Mouse (Mus musculus) layer of hippocampus, adult 18-20 months (tissue): ENCODE data around the gene Fchsd2. TPM values are rescaled to one million over a fixed set of nuclear protein-coding genes. Genes with fewer than 3 reads are reported as not detected.

ENCODE experiments used
- DNase-seq, 2 experiments: peaks; one replicate each; pipeline ENCODE4 v3.0.0; 2022; ENCODE audit warnings: low spot score in 2 of 2
- long read RNA-seq: library from polyadenylated mRNA; stranded (forward); transcript quantifications from one replicate; pipeline ENCODE4 v2.0.0, GENCODE M21; 2021
- total RNA-seq, 2 experiments: library from RNA; stranded (reverse); gene quantifications; 2 replicates each; pipeline ENCODE4 v1.2.3; 2021

Gene Fchsd2
- total RNA-seq: 10 to 100 TPM; 32.7 to 33.8 TPM
- long read RNA-seq, full-length matches to known transcripts: 21 of 28 reads
- long read RNA-seq, partial matches to known transcripts: 5 of 28 reads
- long read RNA-seq, other reads (novel, unspliced or antisense): 2 of 28 reads

DNA sequence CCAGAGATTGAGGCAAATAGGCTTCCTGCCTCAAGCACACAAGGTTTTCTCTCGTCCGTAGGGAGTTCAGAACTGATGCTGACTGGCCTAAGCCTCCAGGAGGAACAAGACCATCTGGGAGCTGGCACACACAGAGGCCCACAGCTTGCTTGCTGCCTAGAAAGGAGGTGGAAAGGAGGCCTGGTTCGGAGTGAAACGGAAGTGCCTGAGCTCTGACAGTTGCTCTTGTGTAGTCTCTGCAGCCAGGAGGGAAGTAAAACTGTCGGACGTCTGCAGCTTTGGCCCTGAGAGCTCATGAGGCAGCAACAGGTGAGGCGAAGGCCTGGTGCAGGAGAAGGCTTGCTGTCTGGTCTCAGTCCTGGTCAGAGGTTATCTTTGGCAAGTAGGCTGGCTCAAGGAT lies at the start of gene Fchsd2:
Gene Fchsd2, plus strand, starts transcription at position 246 of the 400 bp plus-strand sequence.
- DNase-seq: peak in 1 of 2 experiments; percentile 25

DNA sequence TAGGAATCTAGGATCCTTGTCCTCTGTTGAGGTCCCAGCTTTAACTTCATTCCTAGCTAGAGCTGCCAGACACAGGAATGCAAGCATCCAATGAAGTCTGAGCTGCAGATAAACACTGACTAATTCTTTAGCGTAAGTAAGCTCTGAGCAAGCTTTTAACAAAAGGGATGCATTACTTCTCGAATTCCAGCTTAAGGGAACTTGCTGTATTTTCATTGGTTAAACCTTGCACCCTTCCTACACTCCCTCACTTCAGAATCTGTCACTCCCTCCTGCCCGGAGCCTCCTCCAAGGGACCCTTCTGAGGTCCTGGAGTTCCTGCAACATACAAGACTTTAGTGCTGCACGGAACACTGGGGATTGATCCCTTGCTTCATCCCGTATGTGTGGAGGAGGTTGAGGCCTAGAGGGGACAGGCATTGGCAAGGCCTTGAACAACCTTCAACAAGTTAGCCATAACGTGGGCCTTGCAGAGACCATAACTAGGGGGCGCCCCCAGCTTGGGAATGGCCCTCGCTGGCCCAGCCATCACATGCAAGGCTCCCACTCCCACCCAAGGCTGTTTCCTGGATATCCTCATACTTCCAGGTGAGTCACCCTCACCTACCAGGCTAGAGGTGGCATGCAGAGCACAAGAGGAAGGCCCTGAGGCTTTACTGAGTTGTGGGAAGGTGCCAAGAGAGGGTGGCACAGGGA lies 48.7 kb upstream of the Fchsd2 start:
- DNase-seq: no peak

- DNase-seq: no peak
Observed at GRCm38 (mm10) chr7:101048247-101048646, 44.4 kb upstream of the Fchsd2 start.

- DNase-seq: no peak
Observed at GRCm38 (mm10) chr7:101049326-101050087, 43.2 kb upstream of the Fchsd2 start.

DNA sequence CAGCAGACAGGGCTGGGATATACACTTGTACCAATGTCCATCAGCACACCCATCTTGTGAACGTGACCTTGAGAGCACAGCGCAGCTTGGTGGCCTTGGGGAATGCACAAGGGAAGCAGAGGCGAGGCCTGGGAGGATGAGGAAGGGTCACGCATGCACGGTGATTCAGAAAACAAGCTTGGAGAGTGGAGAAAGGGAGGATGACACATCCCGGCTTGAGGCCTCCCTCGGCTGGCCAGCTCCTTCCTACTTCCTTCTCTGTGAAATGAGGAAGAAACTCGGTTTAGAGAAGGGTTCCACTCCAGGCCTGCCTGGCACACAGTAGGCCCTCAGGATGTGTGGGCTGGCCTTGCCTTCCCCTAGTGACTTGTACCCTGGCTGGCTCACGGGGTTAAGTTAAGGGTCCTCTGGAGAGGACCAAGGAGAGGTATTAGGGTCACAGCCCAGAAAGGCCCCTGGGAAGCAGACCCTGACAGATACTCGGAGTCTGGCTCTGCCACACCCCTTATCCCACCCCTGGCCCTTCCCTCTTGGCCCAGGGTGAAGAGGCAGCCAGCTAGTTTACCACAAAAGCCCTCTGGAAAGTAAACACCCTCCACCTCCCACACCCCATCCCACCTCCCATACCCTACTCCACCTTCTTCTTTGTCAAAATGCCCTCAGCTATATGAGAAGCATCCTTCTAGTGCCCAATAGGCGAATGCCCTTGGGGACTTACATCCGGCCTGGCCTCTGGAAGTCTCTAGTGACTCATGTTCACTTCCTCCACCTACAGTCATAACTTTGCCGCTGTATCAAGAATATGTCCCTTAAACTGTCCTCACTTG lies 41.7 kb upstream of the Fchsd2 start:
- no peak for DNase-seq

DNA sequence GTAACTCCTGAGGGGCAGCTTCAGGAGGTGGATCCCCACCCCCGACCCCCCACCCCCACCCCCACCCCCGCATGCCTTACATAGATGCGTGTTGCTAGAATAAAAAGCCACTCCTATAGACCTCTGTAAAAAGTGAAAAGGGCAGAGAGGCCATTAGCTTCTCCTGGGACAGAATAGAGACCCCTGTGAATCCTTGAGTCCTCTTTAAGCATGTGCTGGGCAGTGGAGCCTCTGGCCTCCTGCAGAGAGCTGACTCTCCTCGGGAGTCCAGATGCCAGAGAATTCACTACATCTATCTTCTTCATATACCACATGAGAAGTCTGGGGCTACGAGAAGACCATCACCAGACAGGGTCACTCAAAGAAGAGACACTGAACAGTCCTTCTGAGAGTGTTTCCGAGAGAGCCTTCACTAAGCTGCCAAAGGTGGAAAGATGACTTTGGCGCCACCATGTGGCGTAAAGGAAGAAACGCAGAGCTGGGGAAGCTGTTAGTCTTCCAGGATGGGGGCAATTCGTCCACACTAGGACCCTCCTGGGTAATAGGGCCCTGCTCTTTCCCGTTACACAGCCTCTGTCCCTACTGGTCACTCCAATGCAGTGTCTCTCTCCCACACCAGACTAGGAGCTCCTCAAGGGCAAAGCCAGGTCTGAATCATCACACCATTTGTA lies 41.0 kb upstream of the Fchsd2 start:
- DNase-seq: peak; percentile 22 to 68

GRCm38 (mm10) chr7:101053136-101053535 lies 39.5 kb upstream of the Fchsd2 start:
- DNase-seq: no peak

DNA sequence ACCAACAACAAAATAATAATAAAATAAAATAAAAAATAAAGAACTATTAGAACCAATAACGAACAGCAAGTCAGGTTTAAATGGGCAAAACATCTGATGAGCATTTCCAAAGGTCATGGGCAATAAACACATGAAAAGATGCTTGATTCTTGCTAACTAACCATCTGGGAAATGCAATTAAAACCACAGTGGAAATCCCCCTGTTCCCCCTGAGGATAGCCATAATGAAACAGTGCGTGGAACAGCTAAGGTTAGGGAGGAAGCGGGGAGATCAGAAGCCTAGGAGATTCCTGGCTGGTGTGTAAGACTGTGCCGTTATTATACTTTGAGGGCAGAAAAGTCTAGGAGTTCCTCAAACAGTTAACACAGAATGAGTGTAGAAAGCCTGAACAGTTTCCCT lies 35.4 kb upstream of the Fchsd2 start:
- no peak for DNase-seq

DNA sequence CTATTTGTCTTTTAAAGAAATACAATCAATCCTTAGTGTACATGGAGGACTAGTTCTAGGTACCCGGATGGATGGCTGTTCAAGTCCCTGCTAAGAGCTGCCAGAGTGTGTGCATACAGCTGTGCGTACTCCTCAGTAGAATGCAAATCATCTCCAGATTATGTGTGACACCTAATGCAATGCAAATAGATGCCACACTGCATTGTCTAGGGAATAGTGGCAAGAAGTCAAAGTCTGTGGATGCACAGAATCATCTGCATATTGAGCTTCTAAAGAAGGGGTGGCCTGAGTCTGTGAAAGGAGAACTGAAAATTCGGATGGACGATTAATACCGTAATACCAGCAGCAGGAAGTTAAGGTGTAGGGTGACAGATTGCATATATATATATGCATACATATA lies 33.5 kb upstream of the Fchsd2 start:
- no peak for DNase-seq

GRCm38 (mm10) chr7:101060476-101060875 lies 32.2 kb upstream of the Fchsd2 start:
- no peak for DNase-seq

DNA sequence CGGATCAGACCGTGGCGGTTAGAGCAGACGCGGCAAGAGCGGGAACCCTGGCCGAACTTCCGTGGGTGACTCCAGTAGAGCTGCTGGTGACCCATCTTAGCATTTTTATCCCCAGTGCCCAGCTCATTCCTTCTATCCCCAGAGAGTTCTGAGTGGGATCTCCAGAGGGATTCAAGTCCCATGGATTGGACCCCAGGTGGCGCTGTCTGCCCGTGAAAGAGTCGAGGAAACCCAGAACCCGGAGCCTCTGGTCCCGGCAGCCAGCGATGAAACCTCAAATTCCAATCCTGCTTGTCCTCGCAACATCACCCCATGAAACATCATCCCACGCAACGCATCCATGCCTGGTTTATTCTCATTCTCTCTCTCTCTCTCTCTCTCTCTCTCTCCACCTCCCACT lies 31.3 kb upstream of the Fchsd2 start:
- DNase-seq: peak; percentile 76 to 92

GRCm38 (mm10) chr7:101062246-101062645 lies 30.4 kb upstream of the Fchsd2 start:
- DNase-seq: peak; percentile 31 to 49

DNA sequence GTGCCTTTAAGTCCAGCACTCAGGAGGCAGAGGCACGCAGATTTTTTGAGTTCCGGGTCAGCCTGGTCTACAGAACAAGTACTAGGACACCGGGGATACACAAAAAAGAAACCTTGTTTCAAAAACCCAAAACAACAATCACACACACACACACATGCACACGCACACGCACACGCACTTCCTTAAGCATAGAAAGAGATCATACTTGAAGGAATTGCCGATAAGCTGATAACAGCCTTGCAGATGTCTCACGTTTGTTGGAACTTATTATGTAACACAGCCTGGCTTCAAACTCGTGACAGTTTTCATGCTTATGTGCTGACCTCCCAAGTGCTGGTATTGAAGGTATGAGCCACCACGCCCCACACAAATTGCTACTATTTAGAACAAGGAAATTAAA lies 29.1 kb upstream of the Fchsd2 start:
- DNase-seq: no peak

GRCm38 (mm10) chr7:101064697-101065688 lies 27.7 kb upstream of the Fchsd2 start:
- no peak for DNase-seq

DNA sequence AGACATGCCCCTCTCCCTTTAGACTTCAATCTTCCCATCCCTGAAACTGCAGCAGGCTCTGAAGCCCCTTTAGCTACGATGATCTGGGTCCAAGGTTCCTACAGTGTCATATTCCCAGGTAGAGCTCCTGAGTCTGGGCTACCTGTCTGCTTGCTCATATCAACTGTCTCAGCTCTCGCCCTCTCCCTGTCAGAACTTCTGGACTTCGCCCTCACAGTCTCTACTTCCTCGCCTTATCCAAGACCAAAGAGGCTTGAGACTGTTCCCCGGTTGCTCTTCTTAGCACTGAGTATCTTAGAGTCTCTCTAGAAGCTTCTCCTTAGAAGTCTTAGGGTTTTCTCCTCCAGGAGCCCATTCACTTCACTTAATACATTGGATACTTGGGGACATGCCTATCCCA lies 26.7 kb upstream of the Fchsd2 start:
- no peak for DNase-seq

DNA sequence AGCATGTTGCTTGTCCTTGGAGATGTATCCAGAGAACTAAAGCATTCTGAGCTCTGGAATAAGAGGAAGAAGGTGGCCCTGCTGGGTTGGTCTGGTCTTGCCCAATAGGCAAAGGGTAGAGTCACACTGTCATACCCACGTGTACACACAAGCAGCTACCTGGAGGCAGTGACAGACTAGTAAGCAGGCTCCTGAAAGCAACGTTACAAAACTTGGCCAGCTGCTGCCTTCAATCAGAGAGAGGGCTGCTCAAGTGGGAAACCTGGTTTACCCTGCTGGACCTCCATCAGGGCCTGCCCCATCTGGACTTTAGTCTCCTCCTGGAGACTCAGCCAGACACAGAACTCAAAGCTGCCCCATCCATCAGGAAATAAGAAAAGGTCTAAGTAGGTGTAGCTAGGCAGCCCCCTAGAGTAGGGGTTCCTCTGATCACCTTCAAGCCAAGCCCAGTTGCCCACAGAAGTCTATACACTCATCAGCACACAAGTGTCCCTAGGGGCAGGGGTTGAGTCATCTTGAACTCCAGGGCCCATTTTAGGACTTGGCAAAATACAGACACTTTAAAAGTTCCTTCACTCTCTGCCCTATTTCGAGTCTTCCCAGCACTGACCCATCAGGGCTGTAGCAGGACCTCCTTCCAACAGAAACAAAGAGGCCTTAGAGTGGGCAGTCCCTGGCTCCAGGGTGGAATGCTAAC lies 25.9 kb upstream of the Fchsd2 start:
- no peak for DNase-seq

- no peak for DNase-seq
Observed at GRCm38 (mm10) chr7:101067521-101067920, 25.1 kb upstream of the Fchsd2 start.

DNA sequence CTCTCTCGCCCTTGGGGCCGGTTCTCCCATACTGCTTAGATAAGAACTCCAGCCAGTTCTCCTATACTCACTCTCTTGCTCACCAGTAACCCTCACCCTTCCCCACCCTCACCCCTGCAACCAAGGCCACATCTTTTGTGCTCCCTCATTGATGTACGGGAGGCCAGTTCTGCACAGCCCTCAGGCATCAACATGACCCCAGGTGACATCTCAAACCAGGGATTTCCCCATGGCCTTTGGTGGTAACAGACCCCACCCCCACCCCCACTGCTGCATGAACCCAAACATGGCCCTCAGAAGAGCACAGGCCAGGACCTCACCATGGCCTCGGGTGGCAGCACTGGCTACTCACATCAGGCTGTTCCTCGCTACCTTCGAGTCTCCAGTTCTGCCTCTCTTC lies 23.4 kb upstream of the Fchsd2 start:
- DNase-seq: no peak

DNA sequence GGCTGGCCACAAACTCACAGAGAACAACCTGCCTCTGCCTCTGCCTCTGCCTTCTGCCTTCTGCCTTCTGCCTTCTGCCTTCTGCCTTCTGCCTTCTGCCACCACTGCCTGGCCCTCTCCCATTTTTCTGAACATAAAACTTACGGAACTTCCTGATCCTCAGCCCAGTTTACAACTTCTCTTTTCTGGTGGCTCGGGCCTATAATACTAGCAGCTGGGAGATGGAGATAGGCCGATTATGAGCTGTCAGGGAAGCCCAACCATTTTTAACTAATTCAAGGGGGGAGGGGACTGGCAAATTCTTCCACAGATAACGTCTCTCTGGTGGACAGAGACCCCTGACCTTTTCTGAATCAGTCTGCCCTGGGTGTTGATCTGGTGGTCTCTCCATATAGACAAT lies 22.3 kb upstream of the Fchsd2 start:
- no peak for DNase-seq
